Mouse (Mus musculus) CD4-positive, CD25-positive, alpha-beta regulatory T cell, adult 2 months (primary cell): ENCODE data around the gene Klhdc8a.
"Not testable (repeated sequence)": the region's sequence is repeated elsewhere in the genome, so short reads cannot be mapped to it uniquely, and the experiment has no call there.

Source experiments
- DNase-seq: peaks from one replicate; pipeline ENCODE4 v3.0.0-alpha.2; 2012; ENCODE audit warnings: low read depth, low spot score

Gene Klhdc8a

DNA sequence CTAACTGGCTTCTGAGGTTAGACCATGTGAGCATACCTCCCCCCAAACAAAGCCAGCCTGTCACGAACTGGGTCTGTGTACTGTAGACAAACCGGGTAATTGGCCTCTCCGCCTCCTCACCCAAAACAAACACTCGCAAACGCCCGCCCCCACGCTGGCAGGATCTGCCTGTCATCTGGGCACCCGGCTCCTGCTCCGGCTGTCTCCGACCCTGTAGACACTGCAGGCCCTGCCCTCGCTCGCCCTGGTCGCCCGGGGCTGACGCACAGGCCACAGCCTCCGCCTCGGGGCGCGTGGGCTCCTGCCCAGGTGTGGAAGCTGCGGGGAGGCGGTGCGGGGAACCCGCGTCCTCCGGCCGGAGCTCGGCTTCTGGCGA is at the start of gene Klhdc8a:
Gene Klhdc8a, plus strand, starts transcription at position 202 of the 376 bp plus-strand sequence.
- no peak for DNase-seq

DNA sequence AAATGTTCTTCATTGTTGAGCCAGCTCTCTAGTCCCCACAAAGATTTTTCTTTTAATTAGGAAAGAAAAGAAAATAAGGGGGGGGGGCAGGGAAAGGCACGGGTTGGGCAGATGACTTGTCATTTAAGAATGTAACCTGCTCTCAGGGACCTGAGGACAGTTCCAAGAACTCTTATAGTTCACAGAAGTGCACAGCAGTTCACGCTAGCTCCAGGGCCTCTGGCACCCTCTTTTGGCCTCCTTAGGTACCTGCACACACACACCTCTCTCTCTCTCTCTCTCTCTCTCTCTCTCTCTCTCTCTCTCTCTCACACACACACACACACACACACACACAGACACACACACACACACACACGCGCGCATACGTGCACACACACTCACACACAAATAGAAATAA is 44.0 kb upstream of the Klhdc8a start:
- no peak for DNase-seq

DNA sequence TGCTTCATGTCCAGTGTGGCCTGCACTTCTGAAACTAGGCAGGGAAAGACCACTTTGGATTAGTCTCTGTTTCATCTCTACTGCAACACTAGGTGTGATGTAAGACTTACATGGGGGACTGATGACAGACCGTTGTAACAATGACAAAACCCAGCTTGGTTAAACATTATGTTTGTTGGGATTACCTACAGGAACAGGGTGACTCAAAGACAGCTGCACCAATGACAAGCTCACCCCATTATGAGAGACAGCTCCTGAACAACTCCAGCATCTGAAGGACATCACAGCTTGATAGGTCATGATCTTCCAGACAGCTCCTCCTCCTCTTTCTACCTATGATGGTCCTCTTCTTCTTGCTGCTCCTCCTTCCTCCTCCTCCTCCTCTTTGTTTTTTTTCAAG is 38.1 kb upstream of the Klhdc8a start:
- DNase-seq: no peak

DNA sequence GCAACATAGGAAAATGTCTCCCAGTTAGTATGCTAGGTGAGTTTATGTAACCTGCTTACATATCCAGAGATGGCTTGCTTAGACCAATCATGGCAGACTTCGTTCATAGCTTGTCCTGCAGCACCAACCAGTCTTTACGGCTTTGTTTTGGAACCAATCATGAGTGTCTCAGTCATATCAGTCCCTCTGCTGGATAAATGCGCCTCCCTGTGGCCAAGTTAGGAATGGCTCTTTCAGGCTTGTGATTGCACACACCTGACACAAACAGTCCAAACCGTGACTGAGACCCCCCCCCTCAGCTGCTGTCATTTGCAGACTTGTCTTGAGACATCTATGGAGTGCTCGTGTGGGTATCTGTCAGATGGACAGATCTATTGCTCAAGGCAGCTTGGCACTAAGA is 37.4 kb upstream of the Klhdc8a start:
- DNase-seq: peak; percentile 23

DNA sequence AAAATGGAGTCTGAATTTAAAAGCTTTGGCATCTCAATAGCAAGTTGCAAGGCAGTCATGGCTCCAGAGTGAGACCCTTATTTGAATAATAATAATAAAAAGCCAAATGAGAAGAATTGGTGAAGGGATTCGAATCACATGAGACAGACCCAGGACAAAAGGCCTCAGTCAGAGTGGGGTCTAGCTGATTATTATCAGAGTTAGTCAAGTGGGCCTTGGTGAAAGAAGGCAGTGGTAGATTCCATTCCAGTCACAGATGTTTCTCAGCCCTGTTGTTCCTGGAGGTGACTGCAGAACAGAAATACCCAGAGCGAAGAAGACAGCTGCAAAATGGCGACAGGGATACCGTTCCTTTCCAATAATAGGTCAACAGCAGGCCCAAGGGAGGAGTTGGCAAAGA is 34.8 kb upstream of the Klhdc8a start:
- no peak for DNase-seq

DNA sequence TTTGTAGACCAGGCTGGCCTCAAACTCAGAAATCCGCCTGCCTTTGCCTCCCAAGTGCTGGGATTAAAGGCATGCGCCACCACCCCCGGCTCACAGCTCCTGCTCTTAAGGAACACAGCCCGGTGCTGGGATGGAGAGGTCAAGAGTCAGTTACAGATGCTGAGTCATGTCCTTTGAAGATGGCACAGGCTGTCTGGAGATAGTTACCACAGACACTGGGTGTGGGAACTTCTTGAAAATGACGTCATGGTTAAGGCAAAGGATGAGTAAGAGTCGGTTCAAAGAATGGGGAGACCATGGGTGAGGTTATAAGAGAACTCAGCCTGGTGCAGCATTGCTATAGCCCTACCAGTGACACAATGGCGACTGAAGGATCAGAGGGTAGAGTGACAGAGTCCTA is 33.8 kb upstream of the Klhdc8a start:
- peak; percentile 1 for DNase-seq

DNA sequence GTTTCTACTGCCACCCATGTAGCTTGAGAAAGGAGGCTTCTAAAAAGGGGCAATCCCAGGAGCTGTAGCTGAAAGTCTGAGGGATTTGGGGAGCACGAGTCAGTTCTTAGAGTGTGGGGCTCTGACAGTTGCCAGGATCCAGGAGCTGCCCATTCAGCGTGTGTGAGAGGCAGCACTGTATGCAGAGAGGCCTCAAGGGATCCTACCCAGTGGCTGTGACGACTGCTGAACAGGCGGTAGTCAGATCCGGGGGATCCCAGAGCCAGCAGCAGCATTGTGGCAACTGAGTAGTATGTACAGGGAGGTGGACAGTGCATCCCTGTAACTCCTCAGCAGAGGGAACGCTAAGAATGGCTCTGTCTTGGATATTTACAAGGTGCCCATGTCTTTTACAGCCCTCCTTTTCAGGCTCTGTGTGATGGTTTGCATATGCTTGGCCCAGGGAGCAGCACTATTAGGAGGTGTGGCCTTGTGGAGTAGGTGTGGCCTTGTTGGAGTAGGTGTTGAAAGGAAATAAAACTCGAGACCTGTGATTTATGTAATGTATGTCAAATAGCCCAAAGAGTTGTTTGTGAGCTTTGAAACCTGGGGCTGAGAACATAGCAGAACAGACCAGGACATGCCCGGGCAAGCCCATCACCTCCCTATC is 33.1 kb upstream of the Klhdc8a start:
- no peak for DNase-seq

DNA sequence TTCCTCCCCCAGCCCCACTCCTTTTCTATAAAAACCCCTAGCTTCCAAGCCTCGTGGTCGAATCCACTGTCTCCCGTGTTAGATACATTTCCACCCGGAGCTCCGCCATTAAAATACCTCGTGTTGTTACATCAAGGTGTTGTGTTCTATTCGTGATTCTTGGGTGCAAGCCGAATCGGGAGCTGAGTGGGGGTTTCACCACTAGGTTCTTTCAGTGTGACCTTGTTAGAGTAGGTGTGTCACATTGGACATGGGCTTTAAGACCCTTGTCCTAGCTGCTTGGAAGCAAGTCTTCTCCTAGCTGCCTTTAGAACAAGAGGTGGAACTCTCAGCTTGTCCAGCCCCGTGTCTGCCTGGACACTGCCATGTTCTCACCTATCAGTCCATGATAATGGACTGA is 32.5 kb upstream of the Klhdc8a start:
- DNase-seq: no peak

DNA sequence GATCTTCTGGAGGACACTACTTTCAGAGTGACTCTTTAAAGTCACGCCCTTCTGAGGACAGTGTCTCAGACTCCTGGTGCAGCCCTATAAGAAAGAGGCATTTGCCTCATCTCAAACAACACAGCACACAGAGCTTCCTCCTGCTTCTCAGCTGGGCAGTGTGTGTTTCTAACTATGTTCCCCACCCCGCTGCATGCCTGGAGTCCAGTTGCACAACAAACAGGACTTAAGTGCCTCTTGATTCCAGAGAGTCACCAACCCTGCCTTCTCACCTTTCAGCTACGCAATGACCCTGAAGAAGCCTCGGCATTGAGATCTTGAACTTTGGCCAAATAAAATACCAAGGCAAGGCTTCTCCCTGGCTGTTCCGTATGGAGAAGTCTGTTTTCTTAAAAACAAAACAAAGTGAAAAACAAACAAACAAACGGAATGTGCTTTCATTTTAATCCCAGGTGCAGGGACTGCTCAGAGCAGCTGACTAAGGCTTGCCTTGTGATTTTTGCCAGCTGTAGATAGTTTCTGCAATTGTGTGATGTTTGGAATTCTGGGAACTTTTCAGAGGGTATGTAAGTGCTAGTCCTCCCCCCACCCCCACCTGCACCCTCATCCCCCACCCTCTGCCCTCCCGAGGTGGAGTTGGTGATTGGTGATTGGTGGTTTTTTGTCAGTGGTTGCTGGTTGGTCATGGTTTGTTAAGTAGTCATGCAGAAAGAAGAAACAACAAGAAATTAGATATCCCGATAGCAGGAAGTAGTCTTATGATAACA is 31.5 kb upstream of the Klhdc8a start:
- DNase-seq: no peak

DNA sequence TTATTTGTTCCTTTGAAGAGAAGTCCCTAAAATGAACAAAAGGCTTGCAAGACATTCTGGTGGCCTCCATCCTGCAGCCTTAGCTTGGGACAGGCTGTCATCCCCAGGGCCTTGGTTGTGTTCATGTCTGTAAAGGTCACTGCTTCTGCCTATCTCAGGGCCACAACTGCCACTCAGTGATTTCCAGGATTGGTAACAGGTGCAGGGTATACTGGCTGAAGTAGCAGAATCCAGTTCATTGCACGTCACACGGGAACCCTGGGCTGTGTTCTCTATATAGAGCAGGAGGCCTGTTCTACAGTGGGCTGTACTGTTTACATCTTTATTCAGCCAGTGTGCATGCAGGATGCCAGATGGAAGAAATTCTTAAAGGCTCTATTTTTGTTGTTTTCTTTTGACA is 30.5 kb upstream of the Klhdc8a start:
- no peak for DNase-seq

DNA sequence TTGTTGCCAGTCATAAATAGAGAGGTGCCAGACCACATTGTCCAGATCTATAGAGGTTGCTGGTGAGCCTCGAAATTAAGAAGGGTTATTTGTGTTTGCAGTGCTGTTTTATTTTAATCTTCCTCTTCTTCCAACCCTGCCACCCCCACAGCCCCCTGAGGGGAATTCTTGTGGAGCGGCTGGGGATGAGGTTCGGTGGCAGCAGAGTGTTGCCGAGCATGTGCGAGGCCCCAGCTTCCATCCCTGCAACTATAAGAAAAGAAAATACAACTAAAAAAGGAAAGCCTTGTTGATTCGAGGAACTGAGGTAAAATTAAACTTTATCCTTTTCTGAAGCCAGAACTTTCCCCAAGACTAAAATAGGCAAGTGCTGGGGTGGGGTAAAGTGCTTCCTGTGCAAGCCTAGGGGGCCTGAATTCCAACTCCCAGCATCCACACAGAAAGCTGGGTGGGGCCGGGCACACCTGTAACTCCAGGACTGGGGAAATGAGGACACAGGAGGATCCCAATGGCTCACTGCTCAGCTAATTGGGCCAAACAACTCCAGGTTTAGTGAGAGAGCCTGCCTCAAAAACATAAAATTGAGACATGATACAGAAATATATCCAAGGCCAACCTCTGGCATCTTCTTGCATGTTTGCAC is 29.9 kb upstream of the Klhdc8a start:
- no peak for DNase-seq

DNA sequence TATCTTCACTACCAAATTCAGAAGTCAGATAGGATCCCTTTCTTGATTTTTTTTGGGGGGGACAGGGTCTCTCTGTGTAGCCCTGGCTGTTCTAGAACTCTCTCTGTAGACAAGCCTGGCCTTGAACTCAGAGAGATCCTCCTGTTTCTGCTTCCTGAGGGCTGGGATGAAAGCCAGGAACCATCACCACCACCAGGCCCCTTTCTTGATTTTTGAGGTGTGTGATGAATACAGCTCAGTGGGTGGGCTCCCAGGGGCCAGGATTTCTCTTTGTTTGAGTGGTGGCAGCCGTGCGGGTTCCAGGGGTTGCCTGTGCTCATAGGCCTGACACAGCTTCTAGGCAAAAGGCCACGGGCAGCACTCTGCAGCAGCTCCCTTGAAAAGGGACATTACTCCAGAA is 27.2 kb upstream of the Klhdc8a start:
- no peak for DNase-seq

DNA sequence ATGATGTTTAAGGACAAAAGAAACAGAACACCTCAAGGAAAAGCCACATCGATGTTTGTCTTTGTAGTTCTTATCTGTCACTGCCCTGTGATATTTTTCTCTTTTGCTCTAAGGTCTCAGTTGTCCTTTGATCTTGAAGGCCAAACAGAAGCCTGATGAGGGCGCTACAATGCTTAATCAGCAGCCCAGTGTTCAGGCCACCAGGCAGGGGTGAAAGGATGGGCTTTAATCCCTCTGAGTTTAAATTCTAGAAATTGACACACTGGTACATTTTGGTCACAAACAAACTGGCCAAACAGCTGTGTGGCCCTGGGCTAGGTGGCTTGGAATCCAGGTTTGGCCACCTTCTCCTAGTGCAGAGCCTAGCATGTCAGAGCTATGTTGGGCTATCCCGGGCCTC is 21.7 kb upstream of the Klhdc8a start:
- DNase-seq: no peak

DNA sequence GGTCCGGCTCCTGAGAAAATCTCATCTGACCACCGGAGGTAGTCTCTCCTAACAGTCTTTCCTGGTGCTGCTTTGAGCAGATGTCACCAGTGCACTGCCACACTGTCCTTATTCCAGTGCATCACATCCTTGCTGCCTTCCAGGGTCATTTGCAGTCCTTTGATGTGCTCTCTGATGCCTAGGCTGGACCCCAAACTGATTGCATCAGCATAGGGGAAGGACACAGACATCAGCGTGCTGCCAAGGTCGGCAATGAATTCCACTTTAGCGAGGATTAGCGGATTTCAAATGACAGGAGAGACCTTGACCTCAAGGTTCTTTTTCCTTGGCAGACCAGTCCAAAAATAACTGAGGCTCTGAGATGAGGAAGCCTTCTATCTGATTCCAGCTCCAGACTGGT is 21.3 kb upstream of the Klhdc8a start:
- DNase-seq: no peak

DNA sequence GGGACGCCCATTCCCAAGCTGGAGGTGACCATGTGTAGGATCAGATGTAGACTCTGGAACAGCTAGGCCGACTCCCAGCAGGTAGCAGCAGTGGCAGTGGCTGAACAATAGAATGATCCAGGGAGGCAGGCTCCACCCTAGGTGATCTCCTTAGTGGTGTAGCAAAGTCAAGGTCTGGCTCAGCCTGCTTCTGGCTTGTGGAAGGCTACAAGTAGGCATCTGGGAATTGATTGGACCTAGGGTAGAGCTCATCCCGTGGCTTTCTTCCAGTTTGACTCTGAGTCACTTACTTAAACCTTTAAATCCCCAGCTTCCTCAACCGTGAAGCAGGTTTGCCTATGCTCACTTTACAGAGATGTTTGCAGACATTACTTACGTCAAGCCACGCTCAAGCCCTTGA is 17.8 kb upstream of the Klhdc8a start:
- DNase-seq: not testable (repeated sequence)

DNA sequence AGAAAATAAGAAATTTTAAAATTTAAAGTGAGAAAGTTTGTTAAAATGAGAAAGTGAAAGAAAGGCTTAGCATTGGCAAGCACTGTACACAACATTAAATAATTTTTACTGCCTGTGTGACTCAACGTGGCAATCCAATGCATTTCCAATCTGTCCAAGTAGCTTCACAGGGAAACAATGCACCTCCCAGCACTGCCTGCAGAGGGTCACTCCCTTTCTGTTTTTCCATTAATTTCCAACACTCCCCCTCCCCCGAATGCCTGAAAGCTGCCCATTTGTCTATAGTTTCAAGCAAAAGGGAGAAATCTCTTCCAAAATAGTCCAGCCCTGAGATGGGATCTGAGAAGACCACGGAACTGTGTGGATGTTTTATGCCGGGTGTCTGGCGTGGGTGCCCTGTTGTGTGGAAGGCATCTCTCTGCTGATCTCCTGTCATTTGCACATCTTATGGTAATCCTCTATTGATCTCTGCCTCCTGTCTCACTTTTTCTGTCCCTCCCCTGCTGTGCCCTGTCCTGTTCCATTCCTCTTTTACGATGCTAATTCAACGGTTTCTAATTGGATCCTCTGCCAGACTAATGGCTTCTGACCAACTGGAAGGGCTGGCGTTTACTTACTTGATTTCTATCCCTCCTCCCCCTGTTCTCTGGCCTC is 16.8 kb upstream of the Klhdc8a start:
- DNase-seq: no peak

DNA sequence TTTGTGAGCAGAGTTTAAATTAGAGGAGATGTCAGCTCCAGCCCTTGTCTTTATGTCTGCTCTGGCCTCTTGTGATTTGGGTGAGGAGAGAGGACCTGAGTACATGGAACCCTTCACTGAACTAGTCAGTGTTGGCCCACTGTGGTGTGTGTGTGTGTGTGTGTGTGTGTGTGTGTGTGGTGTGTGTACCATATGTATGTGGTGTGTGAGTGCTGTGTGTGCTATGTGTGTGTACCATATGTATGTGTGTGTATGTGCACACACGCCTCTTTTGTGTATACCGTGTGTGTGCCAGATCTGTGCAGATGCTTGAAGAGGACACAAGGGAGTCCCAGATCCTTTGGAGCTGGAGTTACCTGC is 16.3 kb upstream of the Klhdc8a start:
- no peak for DNase-seq

DNA sequence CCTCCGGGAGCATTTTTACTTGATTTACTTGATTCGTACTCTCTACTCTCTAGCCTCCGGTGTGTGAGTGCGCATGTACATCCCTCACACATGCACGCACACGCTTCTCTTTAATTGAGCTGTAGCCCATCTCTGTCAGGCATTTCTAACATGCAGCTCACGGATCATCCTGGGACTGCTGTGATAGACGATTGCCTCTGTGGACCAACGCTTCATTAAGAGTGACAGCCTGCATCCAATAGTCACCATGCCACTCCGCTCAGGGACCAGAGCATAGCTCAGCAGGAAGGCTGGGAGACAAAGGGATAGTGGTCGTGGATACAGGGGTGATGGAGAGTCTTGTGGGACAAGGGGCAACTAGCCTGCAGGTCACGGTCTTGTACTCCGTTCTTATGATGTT is 15.4 kb upstream of the Klhdc8a start:
- DNase-seq: no peak

DNA sequence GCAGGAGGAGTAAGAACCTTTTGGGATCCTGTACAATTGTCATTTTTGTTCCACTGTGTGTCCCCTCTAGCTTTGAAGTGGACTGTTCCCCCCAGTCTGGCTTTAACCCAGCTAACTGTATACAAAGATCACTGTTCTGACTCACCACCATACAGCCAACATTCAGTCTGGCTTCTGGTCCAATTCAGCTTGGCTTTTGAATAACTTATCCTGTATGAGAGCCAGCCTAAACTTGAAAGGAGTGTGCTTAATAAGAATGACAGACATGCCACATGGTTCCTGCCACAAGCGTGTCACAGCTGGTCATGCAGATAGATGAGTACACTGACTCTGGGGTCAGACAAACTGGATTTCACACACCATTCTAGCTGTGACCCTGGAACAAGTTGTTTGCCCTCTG is 11.7 kb upstream of the Klhdc8a start:
- DNase-seq: no peak

DNA sequence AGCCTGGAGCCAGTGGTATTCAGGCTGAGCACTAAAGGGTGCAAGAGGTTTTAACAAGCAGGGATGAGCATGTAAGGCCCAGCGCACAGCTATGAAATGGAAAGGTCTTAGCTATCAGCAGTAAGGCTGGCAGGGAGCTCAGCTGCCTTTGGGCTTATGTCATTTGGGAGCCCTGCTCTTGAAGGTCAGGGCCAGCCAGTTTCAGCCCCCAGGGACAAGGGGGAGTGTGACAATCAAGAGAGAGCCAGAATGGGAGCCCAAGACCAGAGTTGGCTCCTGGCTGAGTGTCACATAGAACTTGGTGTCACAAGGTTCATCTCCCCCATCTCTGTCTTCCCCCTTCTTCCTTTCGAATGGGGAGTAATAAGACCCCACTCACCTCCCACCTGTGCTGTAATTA is 11.0 kb upstream of the Klhdc8a start:
- DNase-seq: no peak

DNA sequence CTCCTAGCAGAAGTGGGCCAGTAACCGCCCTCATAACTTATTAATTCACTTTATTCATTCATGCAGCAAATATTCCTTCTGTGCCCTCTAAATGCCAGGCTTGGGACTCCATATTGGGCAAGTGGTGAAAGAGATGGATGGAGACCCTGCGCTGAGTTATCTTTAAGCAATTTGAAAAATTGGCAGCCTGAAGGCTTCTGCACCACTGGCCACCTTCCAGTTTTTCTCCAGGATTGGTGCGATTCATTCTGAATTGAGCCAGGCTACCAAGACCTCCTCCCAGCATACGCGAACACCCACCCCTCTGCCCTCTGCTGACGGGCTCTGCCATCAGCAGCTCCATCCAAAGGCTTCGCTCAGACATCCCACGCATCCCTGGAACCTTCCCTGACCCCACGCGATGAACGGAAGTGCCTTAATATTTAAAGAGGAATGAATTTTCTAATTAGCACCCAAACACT is 10.4 kb upstream of the Klhdc8a start:
- no peak for DNase-seq

DNA sequence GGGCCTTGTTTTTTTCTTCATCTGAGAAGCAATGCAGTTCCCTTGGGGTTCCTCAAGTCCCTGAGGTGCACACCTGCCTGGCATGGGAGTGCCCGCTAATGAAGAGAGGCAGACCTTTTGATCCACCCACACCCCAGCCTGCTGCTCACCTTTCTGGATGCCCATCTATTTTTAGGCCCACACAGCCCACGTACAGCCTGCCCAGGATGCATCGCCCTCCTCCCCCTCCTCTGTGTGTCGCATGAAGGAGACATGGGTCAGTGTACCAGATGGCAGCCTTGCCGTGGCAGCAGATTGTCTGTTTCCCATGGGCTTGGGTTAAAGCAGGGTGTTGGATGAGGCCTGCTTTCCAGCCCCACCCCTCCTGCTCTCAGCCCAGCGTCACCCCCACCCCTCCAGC is 8.5 kb upstream of the Klhdc8a start:
- no peak for DNase-seq
